Mouse (Mus musculus): ENCODE measurements at regions not wholly inside any gene's neighbourhood (a gene's known extent, or its start where the extent isn't known, plus 50 kb on each side); places are given as distances from the start of the nearest gene placed in this dataset.

GRCm38 (mm10) chr13:71372701-71373685 lies 531.4 kb upstream of the Adamts16 start:
- no peak for TF ChIP-seq EP300 (optimal IDR thresholded peaks at IDR 0.05)
- TF ChIP-seq CTCF (IDR thresholded peaks at IDR 0.05; ENCODE audit: low read depth) = no peak
